ENCODE assay signal across 9 mouse cellular contexts in genomic region chr1:184844326-184845066, GRCm38 (mm10). TPM values are rescaled to one million over a fixed set of nuclear protein-coding genes. Genes with fewer than 3 reads are reported as not detected.
DNase-seq lines count a peak whose midpoint lies in the region; ATAC-seq and TF ChIP-seq lines count a peak whose summit lies in the region.
"Had no signal": no experiment of that assay in that cellular context is flagged by ENCODE, and none has a peak within 500 bp of the region (broad histone marks: within the 10 kb centered on the region; RNA-seq: fewer than 3 reads in every experiment).

No protein-coding gene starts in this region.

- ATAC-seq in heart, embryonic 13.5 days (ENCODE audit: extremely low read depth, insufficient number of reproducible peaks, low FRiP score, low TSS enrichment): no peak
- ATAC-seq in limb, embryonic 13.5 days (ENCODE audit: low FRiP score, low read depth): no peak
- no peak for ATAC-seq in midbrain, embryonic 14.5 days (ENCODE audit: low FRiP score, low TSS enrichment)
- ATAC-seq in inflammation-experienced regulatory T-cells, adult 6 months: no peak

- H3K27ac ChIP-seq in layer of hippocampus, adult 2 months: peak overlapping the region; percentile 96
- peak overlapping the region; percentile 88 for H3K27ac ChIP-seq in heart, embryonic 13.5 days (replicated peaks)
- H3K27ac ChIP-seq in limb, embryonic 13.5 days: peak overlapping the region; percentile 91
- no peak overlapping the region for H3K27ac ChIP-seq in midbrain, embryonic 14.5 days (replicated peaks; ENCODE audit: low read depth, low read length)

- H3K36me3 ChIP-seq in heart, embryonic 13.5 days: peaks cover 16% of the 10 kb centered on the region
- H3K36me3 ChIP-seq in limb, embryonic 13.5 days: peaks cover 13% of the 10 kb centered on the region
- H3K36me3 ChIP-seq in midbrain, embryonic 14.5 days (ENCODE audit: control insufficient read depth, insufficient read depth, low read length): 0 out of 2 replicates have a peak, but pooled peaks cover 2% of the 10 kb centered on the region

- peak overlapping the region; percentile 94 for H3K4me2 ChIP-seq in heart, embryonic 13.5 days
- H3K4me2 ChIP-seq in limb, embryonic 13.5 days (replicated peaks): peak overlapping the region; percentile 77
- H3K4me2 ChIP-seq in midbrain, embryonic 14.5 days (ENCODE audit: low read length): peak overlapping the region; percentile 86

- DNase-seq in layer of hippocampus, adult 2 months (ENCODE audit: low spot score in 2 of 2): no peak
- DNase-seq in layer of hippocampus, postnatal 36 days: no peak
- DNase-seq in adrenal gland, postnatal 36 days: peak; percentile 53 to 75
- DNase-seq in midbrain, embryonic 14.5 days: peak; percentile 7
- DNase-seq in right cerebral cortex, postnatal 25 days: no peak

- WGBS in heart, embryonic 13.5 days: 19% methylated on average over 15 of the region's 15 CpGs
- 16% methylated on average over 15 of the region's 15 CpGs for WGBS in limb, embryonic 13.5 days
- WGBS in midbrain, embryonic 14.5 days: 19% methylated on average over 15 of the region's 15 CpGs

- H3K4me3 ChIP-seq in layer of hippocampus, adult 2 months: peak overlapping the region; percentile 93
- peak overlapping the region; percentile 87 for H3K4me3 ChIP-seq in heart, embryonic 13.5 days
- peak overlapping the region; percentile 90 for H3K4me3 ChIP-seq in limb, embryonic 13.5 days
- H3K4me3 ChIP-seq in midbrain, embryonic 14.5 days (replicated peaks; ENCODE audit: low read depth, low read length): peak overlapping the region; percentile 81

- H3K9ac ChIP-seq in heart, embryonic 13.5 days: peak overlapping the region; percentile 90
- peak overlapping the region; percentile 88 for H3K9ac ChIP-seq in limb, embryonic 13.5 days
- H3K9ac ChIP-seq in midbrain, embryonic 14.5 days (replicated peaks; ENCODE audit: low read length): peak overlapping the region; percentile 72; the same call in 1 of the 2 replicates

- peak; percentile 60 for TF ChIP-seq CTCF in layer of hippocampus, adult 2 months (conservative IDR thresholded peaks at IDR 0.05)

- peaks cover 18% of the 10 kb centered on the region for H3K27me3 ChIP-seq in heart, embryonic 13.5 days (replicated peaks)
- H3K27me3 ChIP-seq in limb, embryonic 13.5 days: peaks cover 31% of the 10 kb centered on the region
- H3K27me3 ChIP-seq in midbrain, embryonic 14.5 days (ENCODE audit: control insufficient read depth, insufficient read depth, low read length): no peaks in the 10 kb centered on the region

- no peaks in the 10 kb centered on the region for H3K9me3 ChIP-seq in heart, embryonic 13.5 days
- no peaks in the 10 kb centered on the region for H3K9me3 ChIP-seq in limb, embryonic 13.5 days
- no peaks in the 10 kb centered on the region for H3K9me3 ChIP-seq in midbrain, embryonic 14.5 days (ENCODE audit: control insufficient read depth, low read length)

- peaks cover 42% of the 10 kb centered on the region for H3K4me1 ChIP-seq in heart, embryonic 13.5 days
- H3K4me1 ChIP-seq in limb, embryonic 13.5 days: peaks cover 24% of the 10 kb centered on the region
- peaks cover 5% of the 10 kb centered on the region; the same call in 1 of the 2 replicates for H3K4me1 ChIP-seq in midbrain, embryonic 14.5 days (ENCODE audit: control insufficient read depth, insufficient read depth, low read length)

RNA-seq across cellular contexts. Expression of gene Marc2, which starts 1.8 kb away (rescaled TPM):
- 100 to 1,000 TPM; 103 to 120 TPM for total RNA-seq in layer of hippocampus, adult 2 months (2021)
- total RNA-seq in layer of hippocampus, postnatal 36 days (2021): 100 to 1,000 TPM; 103 to 110 TPM
- total RNA-seq in adrenal gland, postnatal 36 days (2021): 100 to 1,000 TPM; 380 to 404 TPM
- polyA plus RNA-seq in heart, embryonic 13.5 days (2015; fragmentation: Nextera tagmentation; extraction: Ambion mirVana): 98.8 and 124 TPM in 2 replicates
- 167 and 203 TPM in 2 replicates for polyA plus RNA-seq in limb, embryonic 13.5 days (2015; fragmentation: Nextera tagmentation; extraction: Ambion mirVana)
- 111 and 112 TPM in 2 replicates for polyA plus RNA-seq in midbrain, embryonic 14.5 days (2014; fragmentation: Nextera tagmentation; extraction: Ambion mirVana)
- polyA plus RNA-seq in inflammation-experienced regulatory T-cells, adult 6 months (2017; shearing (Covaris generic)): 10 to 100 TPM; 22.0 to 38.0 (median 29.2) TPM

RNA-seq across cellular contexts. Expression of gene Marc1, which starts 33.4 kb away (rescaled TPM):
- total RNA-seq in layer of hippocampus, adult 2 months (2021): under 1 TPM in 1 of 2 experiments, not detected in 1; 0.28 TPM
- total RNA-seq in layer of hippocampus, postnatal 36 days (2021): under 1 TPM in 1 of 2 experiments, not detected in 1; 0.25 TPM
- total RNA-seq in adrenal gland, postnatal 36 days (2021): 1 to 10 TPM; 3.7 to 7.4 TPM
- 0.43 TPM in 1 of 2 replicates, not detected in the other for polyA plus RNA-seq in heart, embryonic 13.5 days (2015; fragmentation: Nextera tagmentation; extraction: Ambion mirVana)
- 0.11 and 0.14 TPM in 2 replicates for polyA plus RNA-seq in limb, embryonic 13.5 days (2015; fragmentation: Nextera tagmentation; extraction: Ambion mirVana)
- polyA plus RNA-seq in midbrain, embryonic 14.5 days (2014; fragmentation: Nextera tagmentation; extraction: Ambion mirVana): 0.13 and 0.28 TPM in 2 replicates
- not detected for polyA plus RNA-seq in inflammation-experienced regulatory T-cells, adult 6 months (2017; shearing (Covaris generic))
- total RNA-seq: common myeloid progenitor, adult 5-6 weeks had no signal

RNA-seq across cellular contexts. Expression of gene C130074G19Rik, which starts 38.5 kb away (rescaled TPM):
- total RNA-seq in layer of hippocampus, adult 2 months (2021): 1 to 10 TPM; 7.1 to 8.3 TPM
- total RNA-seq in layer of hippocampus, postnatal 36 days (2021): 1 to 10 TPM; 7.0 to 8.1 TPM
- total RNA-seq in adrenal gland, postnatal 36 days (2021): 10 to 100 TPM; 26.6 to 32.5 TPM
- polyA plus RNA-seq in heart, embryonic 13.5 days (2015; fragmentation: Nextera tagmentation; extraction: Ambion mirVana): 0.64 and 0.71 TPM in 2 replicates
- 1.1 and 1.6 TPM in 2 replicates for polyA plus RNA-seq in limb, embryonic 13.5 days (2015; fragmentation: Nextera tagmentation; extraction: Ambion mirVana)
- 0.40 and 1.1 TPM in 2 replicates for polyA plus RNA-seq in midbrain, embryonic 14.5 days (2014; fragmentation: Nextera tagmentation; extraction: Ambion mirVana)
- polyA plus RNA-seq in inflammation-experienced regulatory T-cells, adult 6 months (2017; shearing (Covaris generic)): not detected
- total RNA-seq: common myeloid progenitor, adult 5-6 weeks had no signal

Comparison
In these comparisons a context has a peak if more than half of its experiments do, and no peak if none do; other contexts are left out.
1. DNase-seq: peak in adrenal gland, postnatal 36 days (2 of 2) and midbrain, embryonic 14.5 days (single experiment); none in layer of hippocampus, adult 2 months (0 of 2), layer of hippocampus, postnatal 36 days (0 of 2) and right cerebral cortex, postnatal 25 days (single experiment).
2. Peak in every context shown above with its lines, with median percentiles within 50 percentile points of each other: H3K4me3 ChIP-seq, H3K4me2 ChIP-seq and H3K9ac ChIP-seq.